Mouse (Mus musculus) heart, adult 2 months (tissue): ENCODE measurements at regions not wholly inside any gene's neighbourhood (a gene's known extent, or its start where the extent isn't known, plus 50 kb on each side); places are given as distances from the start of the nearest gene placed in this dataset.

Source experiments
- DNase-seq, 2 experiments: peaks; one replicate each; pipeline ENCODE4 v3.0.0; 2021
- H3K27ac ChIP-seq: fragments of 200-600 bp; 2 replicates; pipeline ENCODE4 v1.8.1; 2022
- H3K27me3 ChIP-seq: fragments of 200-500 bp; 2 replicates; pipeline ENCODE4 v1.6.1; 2012; ENCODE audit warnings: mild to moderate bottlenecking, low read length, inconsistent platforms, mixed read lengths; ENCODE audit not compliant: control insufficient read depth, insufficient read depth
- H3K36me3 ChIP-seq: fragments of 200-500 bp; 2 replicates; pipeline ENCODE4 v1.6.1; 2012; ENCODE audit warnings: low read length, inconsistent platforms; ENCODE audit not compliant: control insufficient read depth, insufficient read depth
- H3K4me1 ChIP-seq: fragments of 200-500 bp; 2 replicates; pipeline ENCODE4 v1.6.1; 2011; ENCODE audit warnings: low read length; ENCODE audit not compliant: control insufficient read depth, insufficient read depth
- H3K4me3 ChIP-seq: fragments of 200-600 bp; 2 replicates; pipeline ENCODE4 v1.8.1; 2022
- H3K79me2 ChIP-seq: fragments of 200-500 bp; replicated peaks from 2 replicates; pipeline ENCODE4 v1.6.1; 2012; ENCODE audit warnings: mild to moderate bottlenecking, inconsistent platforms, low read length, moderate library complexity, mixed read lengths; ENCODE audit not compliant: control insufficient read depth, insufficient read depth
- H3K9ac ChIP-seq: fragments of 200-500 bp; 2 replicates; pipeline ENCODE4 v1.6.1; 2012; ENCODE audit warnings: low read depth, mild to moderate bottlenecking, control low read depth, inconsistent platforms, low read length, mixed read lengths
- CTCF ChIP-seq: fragments of 200-600 bp; IDR thresholded peaks from 2 replicates; pipeline ENCODE4 v1.8.1; 2022; ENCODE audit warnings: antibody characterized with exemption, mild to moderate bottlenecking, moderate library complexity
- EP300 ChIP-seq: fragments of 200-500 bp; IDR thresholded peaks from 2 replicates; pipeline ENCODE4 v1.6.1; 2011; ENCODE audit warnings: low read depth, low read length, control low read depth; ENCODE audit not compliant: insufficient read depth
- POLR2A ChIP-seq: fragments of 200-500 bp; IDR thresholded peaks from 2 replicates; pipeline ENCODE4 v1.6.1; 2011; ENCODE audit warnings: mild to moderate bottlenecking, low read depth, low read length, control low read depth; ENCODE audit not compliant: insufficient read depth
- WGBS: fragments of 180-500 bp; shearing (Covaris S2); methylation state at CpG from one replicate; pipeline ENCODE4 v1.1.7; 2018; 5-methylcytosine and 5-hydroxymethylcytosine counted together
- intact Hi-C: fragments of 180-260 bp; cut with DNase I; formaldehyde crosslinking; loops from one replicate; pipeline ENCODE4 v1.15.1; 2025

GRCm38 (mm10) chr4:56222023-56222776 lies 517.7 kb upstream of the Gm26657 start:
- WGBS = 60% methylated on average over 8 of the region's 8 CpGs
- DNase-seq = peak; percentile 72 to 78
- Histone ChIP-seq H3K36me3 (no peaks in the 10 kb centered on the region), H3K4me1 (peaks cover 2% of the 10 kb centered on the region), H3K9ac (0 out of 2 replicates have a peak overlapping the region, but pooled peaks have one; percentile 20), H3K27ac (peak overlapping the region; percentile 65), H3K79me2 (no peaks in the 10 kb centered on the region), H3K27me3 (no peaks in the 10 kb centered on the region), H3K4me3 (no peak overlapping the region)
- TF ChIP-seq EP300 (no peak), CTCF (peak; percentile 84)
- intact Hi-C loops = loop anchor here (1.0 to 10.0 kb wide), 5 partner anchors 110 to 708 kb away; no protein-coding TSS in a partner anchor

GRCm38 (mm10) chr4:56220531-56220930 lies 519.3 kb upstream of the Gm26657 start:
- TF ChIP-seq CTCF = no peak
- no peak for TF ChIP-seq EP300
- TF ChIP-seq POLR2A = no peak
- no peaks in the 10 kb centered on the region for H3K36me3 ChIP-seq
- H3K79me2 ChIP-seq = no peaks in the 10 kb centered on the region
- no peaks in the 10 kb centered on the region for H3K27me3 ChIP-seq
- WGBS = 79% methylated on average over 8 of the region's 8 CpGs
- intact Hi-C loops = loop anchor here (5.0 to 10.0 kb wide), 2 partner anchors 108 to 274 kb away; no protein-coding TSS in a partner anchor
- no peak overlapping the region for H3K27ac ChIP-seq
- H3K9ac ChIP-seq = no peak overlapping the region
- H3K4me1 ChIP-seq = peaks cover 2% of the 10 kb centered on the region
- no peak overlapping the region for H3K4me3 ChIP-seq
- DNase-seq = no peak

DNA sequence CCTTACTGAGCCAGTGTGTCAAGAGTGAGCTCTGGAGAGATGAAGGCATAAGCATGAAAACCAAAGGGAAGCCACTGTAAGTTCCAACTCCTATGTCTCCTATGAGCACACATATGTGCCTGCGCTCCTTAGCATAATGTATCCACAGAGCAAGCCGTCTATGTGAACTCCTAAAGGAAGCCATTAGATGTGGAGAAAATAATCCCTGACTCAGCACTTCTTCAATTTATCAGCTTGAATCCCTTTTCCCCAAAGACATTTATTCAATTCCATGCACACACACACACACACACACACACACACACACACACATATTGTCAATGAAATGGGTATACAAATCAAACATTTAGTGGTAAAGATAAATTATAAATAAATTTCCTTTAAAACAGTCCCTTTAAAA lies 530.4 kb upstream of the Gm26657 start:
- no peaks in the 10 kb centered on the region for H3K4me1 ChIP-seq
- H3K79me2 ChIP-seq = no peaks in the 10 kb centered on the region
- H3K27ac ChIP-seq = no peak overlapping the region
- no peak for TF ChIP-seq POLR2A
- TF ChIP-seq CTCF = no peak
- no peak for TF ChIP-seq EP300
- no peaks in the 10 kb centered on the region for H3K27me3 ChIP-seq
- no peak for DNase-seq
- no peaks in the 10 kb centered on the region for H3K36me3 ChIP-seq
- H3K4me3 ChIP-seq = no peak overlapping the region
- WGBS = 98% methylated on average over 2 of the region's 2 CpGs
- H3K9ac ChIP-seq = no peak overlapping the region
- intact Hi-C loops = no loop called here

DNA sequence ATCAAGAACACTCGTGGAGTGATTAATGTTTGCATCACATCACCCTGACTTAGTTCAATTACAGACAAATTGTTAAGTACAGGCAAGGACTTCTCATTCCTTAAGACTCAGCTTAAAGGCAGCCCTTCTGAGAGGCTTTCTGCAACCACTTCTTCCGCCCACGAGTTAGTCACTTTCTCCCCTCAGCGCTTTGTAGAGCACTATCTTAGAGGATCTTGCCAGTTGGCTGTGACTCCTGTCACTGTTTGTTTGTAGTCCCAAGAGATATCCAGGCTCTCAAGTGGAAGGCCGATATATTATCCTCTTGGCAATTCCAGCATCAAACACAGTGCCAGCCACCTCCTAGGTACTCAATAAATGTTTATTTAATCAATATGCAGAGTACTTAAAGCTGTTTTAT lies 532.1 kb upstream of the Gm26657 start:
- H3K27me3 ChIP-seq = no peaks in the 10 kb centered on the region
- no peak overlapping the region for H3K4me3 ChIP-seq
- no peak for DNase-seq
- no peaks in the 10 kb centered on the region for H3K36me3 ChIP-seq
- intact Hi-C loops = no loop called here
- no peak overlapping the region for H3K9ac ChIP-seq
- WGBS = 34% methylated on average over 5 of the region's 5 CpGs
- no peak for TF ChIP-seq EP300
- TF ChIP-seq POLR2A = no peak
- TF ChIP-seq CTCF = no peak
- no peaks in the 10 kb centered on the region for H3K4me1 ChIP-seq
- H3K27ac ChIP-seq = no peak overlapping the region
- no peaks in the 10 kb centered on the region for H3K79me2 ChIP-seq

- Histone ChIP-seq H3K9ac (no peak overlapping the region), H3K4me1 (no peaks in the 10 kb centered on the region), H3K36me3 (no peaks in the 10 kb centered on the region), H3K27ac (no peak overlapping the region), H3K79me2 (no peaks in the 10 kb centered on the region), H3K4me3 (no peak overlapping the region), H3K27me3 (no peaks in the 10 kb centered on the region)
- WGBS = 97% methylated on average over 1 of the region's 1 CpGs
- intact Hi-C loops = no loop called here
- no peak for DNase-seq
- TF ChIP-seq EP300 (no peak), POLR2A (no peak), CTCF (no peak)
Measured at GRCm38 (mm10) chr4:56205069-56205468, 534.8 kb upstream of the Gm26657 start.

- Histone ChIP-seq H3K4me1 (no peaks in the 10 kb centered on the region), H3K79me2 (no peaks in the 10 kb centered on the region), H3K36me3 (no peaks in the 10 kb centered on the region), H3K27me3 (no peaks in the 10 kb centered on the region), H3K27ac (no peak overlapping the region), H3K9ac (no peak overlapping the region), H3K4me3 (no peak overlapping the region)
- TF ChIP-seq EP300 = no peak
- no peak for TF ChIP-seq CTCF
- no peak for TF ChIP-seq POLR2A
- no peak for DNase-seq
- 72% methylated on average over 2 of the region's 2 CpGs for WGBS
- intact Hi-C loops = no loop called here
Measured at GRCm38 (mm10) chr4:56193365-56193764, 546.5 kb upstream of the Gm26657 start.
